Mouse (Mus musculus): ENCODE data around the gene Cers5. TPM values are rescaled to one million over a fixed set of nuclear protein-coding genes. Genes with fewer than 3 reads are reported as not detected.

The Cers5 gene
- polyA plus RNA-seq, 1 experiment, result 15.6 TPM

DNA sequence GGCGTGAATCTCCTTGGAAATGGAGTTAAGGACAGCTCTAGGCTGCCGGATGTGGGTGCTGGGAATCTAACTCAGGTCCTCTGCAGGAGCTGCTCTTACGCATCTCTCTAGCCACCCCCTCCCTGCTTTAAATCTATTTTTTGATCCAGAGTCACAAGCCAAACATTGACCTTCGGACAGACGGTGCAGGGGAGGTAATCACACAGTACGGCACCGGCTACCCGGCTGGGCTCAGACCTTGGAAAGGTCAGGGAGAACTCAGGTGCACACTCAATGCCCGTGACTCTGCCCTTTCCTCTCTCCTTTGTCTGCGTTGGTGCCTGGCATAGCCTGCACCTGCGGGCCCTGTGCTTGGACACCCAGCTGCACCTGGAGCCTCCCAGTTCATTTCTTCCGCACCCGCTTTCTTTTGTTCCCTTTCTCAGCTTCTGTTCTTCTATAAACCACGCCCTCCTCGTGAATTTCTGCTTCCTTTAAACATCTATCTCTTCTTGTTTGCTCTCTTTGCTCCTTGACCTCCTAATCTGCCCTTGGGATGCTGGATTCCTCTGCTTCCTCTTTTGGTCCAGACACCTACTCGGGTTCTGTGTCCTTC, 19.6 kb upstream of the Cers5 start:
- 70% methylated on average over 16 of the region's 16 CpGs for WGBS
- no peak for DNase-seq (ENCODE audit: low read depth, low spot score)

- 53% methylated on average over 3 of the region's 3 CpGs for WGBS
- no peak for DNase-seq (ENCODE audit: low read depth, low spot score)
Observed at GRCm38 (mm10) chr15:99791003-99791402, 18.3 kb upstream of the Cers5 start.

DNA sequence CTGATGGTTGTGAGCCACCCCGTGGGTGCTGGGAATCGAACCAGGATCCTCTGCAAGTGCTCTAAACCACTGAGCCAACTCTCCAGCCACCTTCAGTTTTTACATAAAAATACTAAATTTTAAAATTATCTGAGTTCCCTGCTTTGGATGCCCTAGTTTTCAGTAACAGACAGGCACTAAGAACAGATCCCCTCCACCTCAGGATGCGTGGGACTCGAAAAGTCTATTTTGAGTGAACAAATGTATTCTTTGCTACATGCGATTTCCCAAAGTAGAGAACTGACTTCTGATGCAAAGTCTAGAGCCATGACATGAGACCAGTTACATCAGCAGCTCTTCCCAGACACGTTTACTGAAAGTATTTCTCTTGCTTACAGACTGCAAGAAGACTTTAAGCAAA, 17.8 kb upstream of the Cers5 start:
- 90% methylated on average over 6 of the region's 6 CpGs for WGBS

DNA sequence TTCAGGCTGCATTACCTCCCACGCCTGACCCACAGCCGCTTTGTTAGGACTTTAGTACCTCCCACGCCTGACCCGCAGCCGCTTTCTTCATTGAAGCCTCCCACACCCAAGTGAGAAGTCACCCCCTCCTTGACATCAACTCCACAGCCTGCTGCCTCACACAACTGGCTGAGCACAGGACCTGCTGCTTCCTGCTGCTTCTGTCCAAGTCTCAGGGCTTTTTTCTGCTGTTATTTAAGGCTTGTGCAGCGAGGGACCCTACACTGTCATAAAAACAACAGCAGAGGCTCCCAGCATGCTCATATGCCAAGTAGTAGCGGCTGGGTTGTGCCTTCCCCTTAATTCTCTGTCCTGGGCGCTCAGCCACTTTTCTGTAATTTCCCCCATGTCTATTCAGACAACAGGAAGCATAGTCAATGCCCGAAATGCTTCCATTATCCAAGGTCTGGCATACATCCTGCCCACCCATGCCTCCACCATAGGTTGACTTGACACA, 15.0 kb upstream of the Cers5 start:
- WGBS, result 69% methylated on average over 9 of the region's 9 CpGs
- no peak for DNase-seq (ENCODE audit: low read depth, low spot score)

More for the DNA sequence above, 17.8 kb upstream of the Cers5 start:
- DNase-seq (ENCODE audit: low read depth, low spot score), result no peak

DNA sequence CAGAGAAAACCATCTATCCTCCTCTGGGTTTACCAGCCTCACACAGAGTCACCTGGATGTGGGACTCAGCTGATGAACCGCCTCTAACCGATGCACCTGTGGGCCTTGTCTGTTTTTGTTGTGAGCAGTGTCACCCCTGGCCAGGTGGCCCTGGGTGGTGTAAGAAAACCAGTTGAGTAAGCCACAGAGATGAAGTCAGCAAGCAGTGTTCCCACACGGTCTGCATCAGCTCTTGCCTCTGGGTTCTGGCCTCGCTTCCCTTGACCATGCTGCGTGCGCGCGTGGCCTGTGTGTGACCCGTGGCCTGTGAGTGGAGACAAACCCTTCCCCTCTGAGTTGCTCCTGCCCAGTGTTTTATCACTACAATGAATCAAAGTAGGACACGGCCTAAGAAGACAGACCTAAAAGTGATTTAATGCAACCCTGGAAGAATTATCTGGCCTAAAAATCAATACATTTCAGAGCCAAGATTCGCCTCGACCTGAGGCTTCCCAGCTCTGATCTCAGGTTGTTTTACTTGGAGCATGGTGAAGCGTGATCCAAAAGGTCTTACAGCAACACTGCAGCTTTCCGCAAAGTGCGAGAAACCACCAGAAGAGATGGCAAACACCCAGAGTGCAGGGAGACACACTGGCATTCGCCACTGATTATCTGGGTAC, 6.1 kb upstream of the Cers5 start:
- no peak for DNase-seq (ENCODE audit: low read depth, low spot score)
- WGBS, result 88% methylated on average over 16 of the region's 16 CpGs

- no peak for DNase-seq (ENCODE audit: low read depth, low spot score)
- 60% methylated on average over 7 of the region's 7 CpGs for WGBS
Observed at GRCm38 (mm10) chr15:99778148-99778547, 5.5 kb upstream of the Cers5 start.

GRCm38 (mm10) chr15:99772925-99773324, 240 bp upstream of the Cers5 start:
- WGBS, result 35% methylated on average over 3 of the region's 3 CpGs
- no peak for DNase-seq (ENCODE audit: low read depth, low spot score)

GRCm38 (mm10) chr15:99772277-99772880, 306 bp downstream of the Cers5 start:
- 1% methylated on average over 41 of the region's 41 CpGs for WGBS
- DNase-seq (ENCODE audit: low read depth, low spot score), result peak; percentile 62

DNA sequence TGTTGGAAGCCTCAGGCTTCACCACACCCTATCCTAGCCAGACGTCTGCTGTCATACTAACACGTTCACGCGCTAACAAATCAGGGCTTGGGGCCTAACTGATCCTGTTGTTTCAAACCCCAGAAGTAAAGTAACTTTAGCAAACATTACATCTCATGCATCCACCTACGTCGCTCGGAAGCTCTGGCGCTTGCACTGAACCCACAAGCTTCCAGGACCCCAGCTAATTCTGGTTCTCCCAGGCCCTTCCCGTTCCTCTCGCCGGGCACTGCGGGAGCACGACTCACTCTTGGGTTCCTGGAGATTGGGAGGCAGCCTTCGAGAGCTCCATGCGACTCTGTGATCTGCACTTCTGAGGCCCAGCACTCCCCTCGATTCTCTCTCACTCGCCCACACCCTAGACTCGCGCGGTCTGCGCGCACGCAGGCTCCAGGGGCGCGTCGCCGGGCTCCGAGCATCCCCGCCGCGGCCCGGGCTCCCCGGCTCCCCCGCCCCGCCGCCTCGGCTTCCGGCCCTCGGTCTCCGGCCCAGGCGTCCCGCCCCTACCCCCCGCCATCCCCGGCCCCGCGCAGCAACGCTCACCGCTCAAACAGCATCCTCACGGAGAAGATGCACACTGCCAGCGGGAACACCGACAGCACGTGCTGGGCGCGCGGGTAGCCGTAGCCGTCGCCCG, 946 bp downstream of the Cers5 start:
- WGBS, result under 1% methylated on average over 55 of the region's 59 CpGs

GRCm38 (mm10) chr15:99771004-99771500, 1.6 kb downstream of the Cers5 start:
- WGBS, result 5% methylated on average over 5 of the region's 5 CpGs
- peak; percentile 19 for DNase-seq (ENCODE audit: low read depth, low spot score)

More for the DNA sequence above, 946 bp downstream of the Cers5 start:
- DNase-seq (ENCODE audit: low read depth, low spot score), result peak; percentile 16

- peak; percentile 33 for DNase-seq (ENCODE audit: low read depth, low spot score)
- 53% methylated on average over 1 of the region's 1 CpGs for WGBS
Observed at GRCm38 (mm10) chr15:99768761-99769160, 3.9 kb downstream of the Cers5 start.

DNA sequence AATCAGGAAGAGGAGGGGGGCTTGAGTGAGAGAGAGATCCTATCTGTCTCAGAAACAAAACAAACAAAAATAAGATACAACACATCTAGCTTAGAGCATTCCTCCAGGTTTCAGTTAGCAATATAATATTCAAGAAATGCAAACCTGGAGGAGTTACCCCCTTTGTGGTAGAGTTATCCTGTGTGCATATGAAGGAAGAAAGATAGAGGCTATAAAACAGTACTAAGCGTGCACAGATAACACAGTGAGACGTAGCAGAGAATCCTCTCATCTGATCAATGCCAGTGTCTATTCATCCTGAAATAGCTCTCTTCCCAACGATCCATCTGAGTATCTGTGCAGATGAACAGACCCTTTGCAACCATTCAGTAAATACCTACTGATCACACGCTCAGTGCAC, 5.2 kb downstream of the Cers5 start:
- WGBS, result 86% methylated on average over 4 of the region's 4 CpGs
- DNase-seq (ENCODE audit: low read depth, low spot score), result no peak

DNA sequence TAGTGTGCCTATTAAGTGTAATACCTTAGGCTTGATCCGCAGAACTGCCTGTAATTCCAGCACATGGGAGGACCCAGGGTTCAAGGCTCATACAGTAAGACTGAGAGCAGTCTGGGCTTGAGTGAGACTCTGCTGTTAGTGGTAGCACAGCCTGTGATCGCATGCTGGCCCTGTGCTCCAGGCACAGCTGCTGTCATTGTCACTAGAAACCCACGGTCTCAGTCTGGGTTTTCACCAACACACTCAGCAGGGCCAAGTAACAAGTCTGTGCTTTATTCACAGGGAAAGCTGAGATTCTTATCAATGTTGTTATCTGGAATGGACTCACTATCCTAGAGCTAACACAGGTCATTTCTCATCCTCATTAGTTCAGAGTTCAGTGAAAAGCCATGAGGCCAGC, 18.5 kb downstream of the Cers5 start:
- no peak for DNase-seq (ENCODE audit: low read depth, low spot score)
- WGBS, result 75% methylated on average over 3 of the region's 3 CpGs

- WGBS, result 90% methylated on average over 4 of the region's 4 CpGs
- no peak for DNase-seq (ENCODE audit: low read depth, low spot score)
Observed at GRCm38 (mm10) chr15:99740229-99740628, 32.5 kb downstream of the Cers5 start.

DNA sequence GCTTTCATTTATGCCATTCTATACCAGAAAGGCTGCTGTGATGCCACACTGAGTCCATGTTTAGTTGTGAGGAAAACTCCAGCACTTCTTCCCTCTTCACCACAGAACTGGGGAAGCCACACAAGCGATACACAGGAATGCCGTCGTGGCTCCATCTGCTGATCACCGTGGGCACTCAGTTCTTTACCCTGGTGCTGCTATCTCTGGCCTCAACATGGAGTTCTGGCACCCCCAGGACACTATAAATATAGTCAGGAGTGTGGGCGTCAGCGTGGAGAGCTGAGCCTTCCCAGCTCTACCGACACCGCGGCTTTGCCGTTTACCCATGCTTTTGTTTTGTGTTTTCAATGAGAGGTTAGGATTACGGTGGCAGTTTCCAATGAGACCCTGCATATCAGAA, 36.0 kb downstream of the Cers5 start:
- no peak for DNase-seq (ENCODE audit: low read depth, low spot score)
- 89% methylated on average over 11 of the region's 11 CpGs for WGBS

GRCm38 (mm10) chr15:99735631-99736030, 37.1 kb downstream of the Cers5 start:
- 85% methylated on average over 2 of the region's 2 CpGs for WGBS
- DNase-seq (ENCODE audit: low read depth, low spot score), result no peak

- WGBS, result 92% methylated on average over 5 of the region's 5 CpGs
- no peak for DNase-seq (ENCODE audit: low read depth, low spot score)
Observed at GRCm38 (mm10) chr15:99733186-99733585, 39.5 kb downstream of the Cers5 start.

DNA sequence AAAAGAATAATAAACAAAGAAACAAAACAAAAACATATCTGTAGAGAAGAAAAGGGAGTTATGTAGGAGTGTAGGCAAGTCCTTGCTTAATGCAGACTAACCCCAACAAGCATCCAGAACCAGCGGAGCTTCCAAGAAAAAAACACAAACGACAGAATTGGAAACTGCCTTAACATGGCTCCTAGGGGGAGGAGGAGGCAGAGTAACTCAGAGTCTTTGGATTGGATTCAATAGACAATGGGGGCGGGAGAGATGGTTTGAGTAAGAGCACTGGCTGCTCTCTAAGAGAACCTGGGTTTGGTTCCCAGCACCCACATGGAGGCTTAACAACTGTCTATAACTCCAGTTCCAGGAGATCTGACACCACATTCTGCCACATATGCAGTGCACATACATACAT, 41.0 kb downstream of the Cers5 start:
- WGBS, result 96% methylated on average over 3 of the region's 3 CpGs

DNA sequence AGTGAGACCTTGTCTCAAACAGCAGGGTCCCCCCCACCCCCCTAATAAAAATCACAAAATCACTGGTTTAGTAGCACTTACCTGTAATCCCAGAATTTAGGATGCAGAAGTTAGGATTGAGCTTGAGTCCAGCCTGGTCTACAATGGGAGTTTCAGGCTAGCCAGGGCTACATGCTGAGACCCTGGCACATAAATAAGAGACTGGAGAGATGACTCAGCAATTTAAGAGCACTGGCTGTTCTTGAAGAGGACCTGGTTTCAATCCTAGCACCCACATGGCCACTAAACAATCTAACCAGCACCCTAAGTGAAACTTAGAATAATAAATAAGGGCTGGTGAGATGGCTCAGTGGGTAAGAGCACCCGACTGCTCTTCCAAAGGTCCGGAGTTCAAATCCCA, 41.5 kb downstream of the Cers5 start:
- DNase-seq (ENCODE audit: low read depth, low spot score), result no peak
- WGBS, result 92% methylated on average over 2 of the region's 2 CpGs

More for the DNA sequence above, 41.0 kb downstream of the Cers5 start:
- no peak for DNase-seq (ENCODE audit: low read depth, low spot score)

- DNase-seq (ENCODE audit: low read depth, low spot score), result no peak
- 53% methylated on average over 4 of the region's 4 CpGs for WGBS
Observed at GRCm38 (mm10) chr15:99729056-99729783, 43.5 kb downstream of the Cers5 start.
